Mouse (Mus musculus): ENCODE data around the gene Snai3.

Snai3 gene

DNA sequence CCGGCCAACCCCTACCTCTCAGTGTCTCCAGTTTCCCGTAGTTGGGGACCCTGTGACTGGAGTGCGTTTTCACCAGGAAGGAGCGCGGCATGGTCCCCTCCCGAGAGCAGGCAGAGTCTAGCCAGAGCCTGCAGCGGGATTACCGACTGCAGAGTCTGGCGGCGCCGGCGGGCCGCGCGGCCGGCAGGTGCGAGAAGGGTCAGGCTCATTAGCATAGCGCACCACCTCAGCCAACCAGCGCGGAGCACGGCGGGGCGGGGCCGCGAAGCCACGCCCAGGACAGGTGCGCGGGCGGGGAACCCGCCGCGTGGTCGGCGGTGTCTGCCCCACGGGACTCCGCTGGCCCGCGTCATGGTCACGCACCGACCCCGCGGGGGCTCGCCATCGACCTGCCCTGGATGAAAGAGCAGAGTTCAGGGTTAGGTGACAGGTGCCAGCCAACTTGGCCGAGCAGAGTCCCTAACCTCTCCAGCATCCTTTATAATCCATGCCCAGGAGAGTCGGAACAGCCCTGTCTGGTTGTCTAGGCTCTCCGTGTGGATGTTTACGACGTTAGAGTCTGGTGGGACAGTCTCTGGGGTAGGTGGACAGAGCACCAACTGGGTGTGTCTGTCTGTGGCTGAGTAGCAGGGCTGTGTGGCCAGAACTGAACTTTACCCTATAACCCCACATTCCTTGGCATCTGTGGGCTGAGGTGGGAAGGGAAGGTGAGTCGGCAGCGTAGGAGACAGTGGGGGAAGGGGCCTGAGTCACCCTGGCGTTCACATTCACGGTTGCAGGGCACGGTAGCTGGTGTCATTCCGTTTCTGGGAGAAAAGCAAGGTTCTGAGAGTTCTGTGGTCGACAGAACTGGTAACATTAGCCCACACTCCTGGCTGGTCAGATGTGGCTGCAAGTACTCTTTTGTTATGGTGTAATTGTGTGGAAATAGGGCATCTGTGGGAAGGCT is at the start of gene Snai3:
Gene Snai3 (minus strand): TSS at position 210 of the 949 bp plus-strand sequence.
- DNase-seq (ENCODE audit: low read depth): peak; percentile 70

DNA sequence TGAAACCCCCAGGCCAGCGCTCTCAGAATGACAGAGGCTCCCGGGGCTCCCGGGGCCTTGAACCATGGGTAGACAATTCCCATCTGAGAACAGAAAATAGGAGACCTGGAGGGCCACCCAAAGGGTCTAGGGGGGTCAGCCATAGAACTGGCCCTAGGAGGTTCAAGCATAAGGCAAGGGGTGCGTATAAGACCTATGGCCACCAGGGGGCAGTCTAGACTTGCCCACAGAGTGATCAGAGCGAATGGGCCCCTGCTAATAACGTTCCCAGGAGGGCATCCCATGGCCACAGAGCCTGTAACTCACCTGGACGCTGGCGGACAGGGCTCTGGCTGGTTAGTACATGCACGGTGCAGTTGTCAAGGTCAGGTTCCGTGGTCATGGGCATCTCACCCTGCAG is 40.3 kb upstream of the Snai3 start:
- DNase-seq (ENCODE audit: low read depth): peak; percentile 87

DNA sequence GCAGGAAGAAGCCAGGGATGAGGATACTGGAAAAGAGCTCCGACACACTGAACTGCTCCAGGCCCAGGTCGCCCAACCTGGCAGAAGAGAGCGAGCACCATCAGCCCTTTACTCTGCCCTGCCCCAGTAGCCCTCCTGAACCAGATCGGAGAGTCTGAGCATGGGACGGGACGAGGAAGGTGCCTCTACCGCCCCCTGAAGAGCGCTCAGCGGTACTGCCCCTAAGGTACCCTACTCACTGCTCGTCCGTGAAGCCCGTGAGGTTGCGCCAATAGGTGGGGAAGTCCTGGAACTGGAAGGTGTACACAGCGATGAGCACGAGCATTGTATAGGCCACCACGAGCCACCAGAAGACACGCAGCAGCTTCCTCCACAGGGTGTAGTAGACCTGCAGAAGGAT is 37.4 kb upstream of the Snai3 start:
- peak; percentile 35 for DNase-seq (ENCODE audit: low read depth)

DNA sequence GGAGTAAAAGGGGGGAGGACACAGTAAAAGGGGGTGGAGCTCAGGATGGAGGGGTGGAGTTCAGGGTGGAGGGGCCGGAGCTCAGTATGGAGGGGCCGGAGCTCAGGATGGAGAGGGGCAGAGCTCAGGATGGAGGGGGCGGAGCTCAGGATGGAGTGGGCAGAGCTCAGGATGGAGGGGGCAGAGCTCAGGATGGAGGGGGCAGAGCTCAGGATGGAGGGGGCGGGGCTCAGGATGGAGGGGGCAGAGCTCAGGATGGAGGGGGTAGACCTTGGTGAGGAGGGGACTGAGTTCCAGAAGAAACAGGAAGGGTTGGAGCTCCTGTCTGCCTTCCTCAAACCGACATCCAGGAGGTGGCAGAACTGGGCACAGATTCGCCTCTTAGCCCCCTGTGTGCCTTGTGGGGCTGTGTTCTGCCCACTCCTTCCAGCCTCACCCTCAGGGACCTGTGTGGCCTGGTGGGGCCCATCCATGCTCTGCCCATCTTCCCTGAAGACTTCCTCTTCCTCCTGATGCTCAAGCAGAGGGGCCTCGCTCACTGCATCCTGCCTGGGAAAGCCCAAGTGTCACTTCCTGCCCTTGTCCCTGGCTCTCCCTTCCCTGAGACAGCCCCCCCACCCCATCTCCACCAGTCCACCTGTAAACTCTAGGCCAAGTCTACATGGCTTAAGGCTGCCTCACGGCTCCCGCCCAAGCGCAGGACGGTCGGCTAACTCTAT is 36.6 kb upstream of the Snai3 start:
- DNase-seq (ENCODE audit: low read depth): no peak

DNA sequence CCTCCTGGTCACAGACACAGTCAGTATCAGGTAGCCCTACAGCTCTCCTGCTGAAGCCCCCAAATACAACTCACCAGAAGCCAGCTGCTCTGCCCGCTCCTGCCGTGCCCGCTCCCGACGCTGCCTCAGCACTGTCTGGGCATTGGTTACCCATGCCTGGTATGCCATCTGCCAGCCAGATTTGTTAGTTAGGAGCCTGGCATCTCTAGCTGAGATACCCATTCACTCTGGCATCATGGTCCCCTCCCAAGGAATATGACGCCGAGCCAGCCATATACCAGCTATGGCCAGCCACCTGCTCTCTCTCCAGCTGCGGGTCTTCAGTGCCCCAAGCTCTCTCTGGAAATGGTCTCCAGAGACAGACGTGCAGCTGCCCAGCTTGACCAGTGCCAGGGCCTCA is 27.9 kb upstream of the Snai3 start:
- DNase-seq (ENCODE audit: low read depth): no peak

DNA sequence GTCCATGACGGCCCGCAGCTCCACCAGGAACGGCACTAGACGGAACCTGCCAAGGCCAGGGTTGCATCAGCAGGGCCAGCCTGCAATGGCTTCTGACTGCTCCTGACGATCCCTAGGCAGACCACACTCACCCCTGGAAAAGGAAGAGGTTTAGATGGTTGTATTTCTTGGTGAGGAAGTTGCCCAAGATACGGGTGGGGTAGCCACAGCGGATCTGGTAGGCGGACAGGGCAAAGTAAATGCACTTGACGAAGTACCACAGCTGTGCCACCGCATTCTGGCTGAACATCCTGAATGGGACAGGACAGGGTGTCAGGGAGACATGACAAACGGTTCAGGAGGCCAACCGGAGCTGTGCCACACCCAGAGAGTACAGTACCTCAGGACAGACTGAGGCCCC is 24.3 kb upstream of the Snai3 start:
- DNase-seq (ENCODE audit: low read depth): no peak

DNA sequence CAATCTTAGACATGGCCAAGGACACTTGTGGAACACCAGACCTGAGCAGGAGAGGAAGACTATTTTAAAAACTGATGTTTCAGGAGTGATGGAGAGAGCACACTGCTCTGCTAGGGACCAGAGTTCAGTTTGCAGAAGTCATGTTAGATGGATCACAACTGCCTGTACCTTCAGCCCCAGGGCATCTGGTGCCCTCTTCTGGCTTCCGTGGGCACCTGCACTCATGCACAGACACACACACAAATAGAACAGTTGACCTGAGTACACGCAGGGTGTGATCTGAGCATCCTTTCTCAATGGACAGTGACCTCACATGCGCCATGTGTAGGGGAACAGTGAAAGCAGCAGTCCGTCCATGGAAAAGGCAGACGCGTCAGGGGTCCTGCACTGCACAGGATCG is 23.3 kb upstream of the Snai3 start:
- DNase-seq (ENCODE audit: low read depth): no peak

DNA sequence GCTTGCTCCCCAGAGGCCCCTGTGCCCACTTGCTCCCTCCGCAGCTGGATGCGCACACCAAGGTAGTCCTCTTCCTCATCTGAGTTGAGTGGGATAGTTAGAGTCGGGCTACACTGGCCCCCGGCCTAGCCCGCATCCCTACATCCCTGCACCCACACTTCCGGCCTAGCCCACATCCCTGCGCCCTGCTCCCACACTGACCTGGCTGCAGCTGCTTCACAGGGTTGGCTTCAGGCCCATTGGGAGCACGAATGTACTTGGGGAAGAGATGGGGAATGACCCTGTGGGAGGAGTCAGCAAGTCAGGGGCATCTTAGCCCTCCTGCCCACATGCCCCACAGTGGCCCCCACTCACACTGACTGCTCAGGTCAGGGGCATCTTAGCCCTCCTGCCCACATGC is 21.9 kb upstream of the Snai3 start:
- DNase-seq (ENCODE audit: low read depth): no peak

DNA sequence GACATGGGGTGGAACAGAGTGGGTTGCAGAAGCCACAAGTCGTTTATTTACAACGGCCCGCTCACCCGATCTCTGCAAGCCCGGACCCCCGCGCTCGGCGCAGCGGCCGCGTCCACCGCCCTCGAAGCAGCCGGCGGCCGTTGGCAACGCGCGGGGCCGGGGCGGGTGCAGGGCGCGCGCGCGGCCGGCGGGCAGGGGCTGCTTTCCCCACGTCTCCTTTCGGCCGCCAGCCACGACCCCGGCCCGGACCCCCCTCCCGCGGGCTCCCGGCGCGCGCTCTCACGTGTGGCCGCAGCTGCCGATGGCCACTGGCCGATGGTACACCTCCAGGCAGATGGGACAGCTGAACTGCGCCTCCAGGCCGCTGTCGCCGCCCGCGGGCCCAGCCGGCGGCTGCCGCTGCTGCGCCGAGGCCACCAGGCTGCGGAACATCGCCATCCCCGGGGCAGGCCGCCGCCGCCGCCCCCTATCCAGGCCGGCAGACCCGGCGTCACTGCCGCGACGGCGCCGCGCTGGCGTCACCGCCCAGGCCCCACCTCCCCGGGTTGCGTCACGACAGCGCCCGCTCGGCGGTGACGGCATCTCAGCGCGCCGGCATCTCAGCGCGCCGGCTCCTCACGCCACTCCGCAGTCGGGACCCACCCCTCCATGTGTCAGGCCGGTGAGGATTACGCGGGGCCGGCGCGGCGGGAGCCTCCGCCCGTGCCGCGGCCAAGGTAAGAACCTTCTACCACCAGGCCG is 15.2 kb upstream of the Snai3 start, which contains the start of the genes Rnf166 and Ctu2:
Gene Rnf166 (minus strand): TSS at position 485 of the 741 bp plus-strand sequence.
Gene Ctu2 (plus strand): TSS at position 564 of the 741 bp plus-strand sequence.
- peak; percentile 95 for DNase-seq (ENCODE audit: low read depth)

DNA sequence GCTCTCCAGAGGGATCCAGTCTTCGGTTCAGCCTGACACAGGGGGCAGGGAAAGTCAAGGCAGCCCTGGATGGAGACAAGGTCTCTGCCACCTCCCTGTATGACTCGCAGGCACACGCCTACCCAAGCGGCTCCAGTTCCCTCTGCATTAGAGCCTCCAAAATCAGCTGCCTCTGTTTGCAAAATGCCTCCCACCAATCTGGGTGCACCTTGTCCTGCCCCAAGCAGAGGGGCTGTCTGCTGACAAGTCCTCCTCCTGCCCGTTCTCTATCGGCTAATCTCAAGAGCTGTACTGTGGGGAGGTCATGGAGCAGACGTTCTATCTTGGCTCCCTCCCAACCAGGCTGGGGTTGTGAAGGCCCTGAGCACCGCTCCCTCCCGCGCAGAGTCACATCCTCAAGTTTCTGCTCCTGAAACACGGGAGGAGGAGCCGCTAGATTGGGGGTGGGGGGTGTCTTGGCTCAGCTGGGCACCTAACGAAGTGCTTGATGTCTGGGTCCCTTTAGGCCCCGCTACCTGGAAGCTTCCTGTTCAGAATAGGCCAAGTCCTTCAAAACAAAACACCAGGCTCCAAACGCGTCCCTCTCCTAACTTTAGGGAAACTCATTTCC is 14.5 kb upstream of the Snai3 start:
- DNase-seq (ENCODE audit: low read depth): peak; percentile 60

DNA sequence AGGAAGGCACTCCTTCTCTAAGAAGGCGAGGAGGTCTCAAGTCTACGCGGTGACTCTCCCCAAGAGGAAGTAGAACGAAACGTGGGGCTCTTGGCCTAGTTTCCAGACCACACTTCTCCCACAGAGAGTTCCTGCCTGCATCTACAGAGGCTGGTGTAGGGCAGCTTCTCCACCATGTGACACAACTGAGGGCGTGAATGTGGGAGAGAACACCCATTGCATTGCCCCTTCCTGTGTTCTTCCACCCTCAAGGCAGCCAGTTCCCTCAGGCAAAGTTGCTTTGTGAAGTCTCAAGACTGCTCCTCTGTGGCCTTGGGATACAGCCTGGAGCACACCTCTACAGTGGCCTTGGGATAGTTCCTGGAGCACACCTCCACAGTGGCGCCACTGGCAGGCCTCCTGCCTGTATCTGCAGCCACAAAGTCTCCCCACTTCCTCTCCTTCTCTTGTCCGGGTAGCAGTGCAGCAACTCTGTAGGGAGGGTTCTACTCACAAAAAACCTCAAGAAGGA is 13.4 kb upstream of the Snai3 start:
- peak; percentile 69 for DNase-seq (ENCODE audit: low read depth)

DNA sequence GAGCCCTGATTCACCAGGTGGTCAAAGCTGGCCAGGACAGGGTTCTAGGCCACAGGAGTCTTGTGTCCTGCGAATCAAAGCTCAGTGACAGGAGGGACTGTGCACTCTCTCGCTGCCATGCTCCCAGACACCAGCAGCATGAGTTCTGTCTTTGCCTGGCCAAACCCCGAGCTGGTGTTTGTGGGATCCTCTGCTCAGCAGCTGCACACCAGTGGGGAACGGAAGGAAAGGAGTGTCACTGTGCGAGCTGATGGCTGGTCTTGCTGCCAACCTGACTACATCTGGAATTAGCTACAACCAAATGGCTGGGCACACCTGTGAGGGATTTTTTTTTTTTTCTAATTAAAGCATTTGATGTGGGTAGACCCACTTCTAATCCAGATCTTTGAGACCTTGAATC is 10.2 kb upstream of the Snai3 start:
- peak; percentile 39 for DNase-seq (ENCODE audit: low read depth)

DNA sequence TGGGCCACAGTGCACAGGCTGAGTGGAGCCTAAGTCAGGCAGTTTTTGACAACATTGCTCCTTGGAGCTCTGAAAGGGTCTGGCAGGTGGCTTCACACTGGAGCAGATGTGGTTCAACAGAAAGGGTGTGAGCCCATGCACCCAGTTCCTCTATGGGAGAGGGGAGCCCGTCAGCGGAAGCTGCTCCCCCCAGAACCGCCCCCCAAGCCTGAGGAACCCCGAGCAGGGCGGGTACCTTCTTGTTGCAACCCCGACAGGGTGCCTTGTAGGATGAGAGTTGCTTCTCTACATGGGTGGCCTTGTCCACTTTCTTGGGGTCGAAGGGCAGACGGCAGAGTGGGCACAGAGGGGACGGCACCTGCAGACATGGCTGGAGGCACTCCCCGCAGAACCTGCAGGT is 9.4 kb upstream of the Snai3 start:
- no peak for DNase-seq (ENCODE audit: low read depth)

DNA sequence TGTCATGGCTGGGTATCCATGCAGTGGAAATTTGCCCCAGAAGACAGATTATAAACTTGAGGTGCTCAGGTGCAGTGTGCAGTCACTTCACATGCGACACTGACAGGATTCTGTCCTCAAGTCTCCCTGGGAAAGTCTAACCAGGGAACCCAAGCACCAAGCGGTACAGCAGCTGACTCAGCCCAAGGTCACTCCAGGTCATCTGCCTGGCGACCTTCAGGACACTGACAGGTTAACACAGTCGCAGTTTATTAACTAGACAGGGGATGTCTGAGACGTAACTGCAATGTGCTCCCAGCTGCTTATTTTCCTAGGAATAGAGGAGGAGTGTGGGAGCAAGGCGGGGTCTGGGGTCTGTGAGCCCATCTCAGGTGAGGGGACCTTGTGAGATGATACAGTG is 8.9 kb upstream of the Snai3 start:
- no peak for DNase-seq (ENCODE audit: low read depth)

DNA sequence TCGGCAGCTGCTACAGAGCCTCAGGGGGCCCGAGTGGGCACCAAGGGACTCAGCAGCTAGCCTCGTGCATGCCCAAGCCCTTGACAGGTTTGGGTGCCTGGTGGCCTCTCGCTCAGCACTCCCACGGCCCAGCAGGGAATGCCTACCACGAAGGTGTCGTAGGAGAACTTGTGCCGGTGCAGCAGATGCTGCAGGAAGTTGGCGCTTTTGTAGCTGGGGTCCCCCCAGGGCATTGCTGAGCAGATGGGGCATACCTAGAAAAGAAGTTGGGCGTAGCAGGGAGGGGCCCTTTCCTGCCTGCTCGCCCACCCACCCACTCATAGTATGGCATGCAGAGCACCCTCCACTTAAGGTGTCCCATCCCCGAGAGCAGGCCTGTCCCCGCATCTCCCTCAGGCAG is 7.3 kb upstream of the Snai3 start:
- no peak for DNase-seq (ENCODE audit: low read depth)

DNA sequence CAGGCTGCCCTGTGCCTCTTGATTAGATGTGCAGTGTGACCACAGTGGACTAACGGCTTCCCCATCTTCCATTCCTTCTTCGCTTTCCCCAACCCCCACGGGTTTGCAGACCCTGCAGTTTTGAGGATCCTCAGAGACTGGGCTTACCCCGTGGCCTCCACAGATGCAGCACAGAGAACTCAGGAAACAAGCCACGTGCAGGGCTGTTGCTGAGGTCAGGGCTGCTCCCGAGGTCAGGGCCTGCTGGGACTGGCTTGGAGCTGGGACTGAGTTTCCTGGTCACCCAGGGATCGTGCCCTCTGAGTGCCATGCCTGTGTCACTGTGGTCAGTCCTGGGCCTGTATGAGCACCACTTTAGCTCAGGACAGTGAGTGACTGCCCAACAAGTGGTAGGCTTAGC is 4.5 kb upstream of the Snai3 start:
- DNase-seq (ENCODE audit: low read depth): no peak

DNA sequence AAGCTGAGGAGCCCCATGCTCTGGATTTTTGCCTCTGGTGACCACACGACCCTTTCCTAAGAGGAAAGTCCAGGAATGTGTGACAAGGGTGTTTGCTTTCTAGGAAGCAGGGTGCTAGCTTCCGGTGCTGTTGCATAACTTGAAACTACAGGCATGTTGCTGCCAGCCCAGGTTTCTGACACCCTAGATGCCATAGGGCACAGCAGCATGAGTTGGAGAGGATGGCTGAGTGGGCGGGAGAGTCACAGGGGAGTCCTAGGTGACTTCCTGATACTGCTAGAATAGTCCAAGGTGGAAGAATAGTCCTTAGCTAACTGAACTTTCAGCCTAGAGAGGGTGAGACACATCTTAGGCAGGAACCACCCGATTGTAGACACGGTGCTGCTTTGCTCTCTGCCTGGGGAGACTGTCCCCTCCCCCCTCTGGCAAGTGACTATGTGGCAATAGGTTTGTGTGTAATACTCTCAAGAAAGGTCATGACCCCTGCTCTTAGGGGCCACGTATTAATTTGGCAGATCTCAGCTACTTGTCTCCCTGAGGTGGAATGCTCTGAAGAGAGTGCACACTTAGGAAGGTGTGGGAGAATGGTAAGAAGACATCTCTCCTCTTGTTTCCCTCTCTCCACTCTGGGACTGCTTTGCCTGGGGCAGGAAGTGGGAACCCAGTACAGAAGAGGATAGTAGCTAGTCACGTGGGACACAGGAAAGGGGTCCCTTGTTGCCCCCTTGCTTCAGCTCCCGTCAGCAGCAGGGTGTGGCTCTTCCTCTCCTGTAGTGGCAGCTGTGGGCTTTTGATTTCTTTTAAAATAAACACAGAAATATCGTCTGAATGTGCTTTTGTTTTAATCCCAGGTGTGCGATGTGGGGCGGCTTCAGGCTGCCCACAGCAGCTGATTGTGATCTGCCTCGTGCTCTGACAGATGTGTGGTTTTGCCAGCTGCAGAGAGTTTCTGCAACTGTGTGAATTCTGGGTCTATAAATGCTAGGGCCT is 3.4 kb upstream of the Snai3 start:
- peak; percentile 64 for DNase-seq (ENCODE audit: low read depth)

DNA sequence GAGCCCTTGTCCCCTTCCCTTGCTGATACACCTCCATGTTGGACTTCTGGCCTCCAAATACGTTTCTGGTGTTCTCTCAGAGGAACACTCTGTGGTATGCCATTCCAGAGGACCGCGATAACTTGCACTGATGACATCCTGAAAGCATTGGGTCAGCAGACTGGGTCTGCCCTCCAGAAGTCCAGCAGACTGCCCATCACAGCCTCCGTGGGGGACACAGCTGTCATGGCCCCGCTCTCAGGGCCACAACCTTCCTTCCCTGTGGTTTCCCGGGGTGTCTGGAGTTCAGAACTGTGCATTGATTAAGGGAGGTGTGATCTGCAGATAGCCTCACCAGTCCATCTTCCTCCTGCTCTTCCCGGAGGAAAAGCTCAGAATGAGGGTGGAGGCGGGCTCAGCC is 2.0 kb upstream of the Snai3 start:
- no peak for DNase-seq (ENCODE audit: low read depth)

DNA sequence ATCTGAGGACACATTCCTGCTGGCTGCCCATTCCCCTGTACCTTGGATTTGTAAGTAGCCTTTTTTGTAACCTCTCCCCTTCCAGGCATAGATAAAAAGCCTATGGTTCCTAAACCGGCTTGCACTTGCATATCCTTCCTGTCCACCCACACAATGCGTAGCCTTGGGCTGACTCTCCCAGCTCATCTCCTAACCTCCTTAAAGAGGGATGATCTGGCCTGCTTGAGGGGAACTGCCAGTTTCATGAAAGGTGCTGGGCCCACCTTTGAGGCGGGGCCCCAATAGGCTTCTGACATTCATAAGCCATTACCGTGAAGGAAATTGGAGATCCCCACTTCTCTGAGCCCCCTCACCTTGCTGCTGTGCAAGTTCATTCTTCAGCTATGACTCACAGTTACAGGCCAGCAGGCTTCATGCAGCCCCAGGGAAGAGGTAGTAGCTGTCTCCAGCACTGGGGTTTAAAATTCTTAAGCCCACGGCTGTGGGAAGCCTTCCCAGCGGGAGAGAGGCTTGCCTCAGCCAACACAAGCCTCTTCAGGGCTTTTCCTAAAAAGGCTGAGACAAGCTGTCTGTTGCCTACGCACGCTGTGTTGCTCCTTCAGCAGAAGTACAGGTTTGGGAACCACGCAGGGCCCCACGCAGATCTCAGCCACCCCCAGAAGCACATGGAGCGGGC is 1.1 kb upstream of the Snai3 start:
- peak; percentile 33 for DNase-seq (ENCODE audit: low read depth)

DNA sequence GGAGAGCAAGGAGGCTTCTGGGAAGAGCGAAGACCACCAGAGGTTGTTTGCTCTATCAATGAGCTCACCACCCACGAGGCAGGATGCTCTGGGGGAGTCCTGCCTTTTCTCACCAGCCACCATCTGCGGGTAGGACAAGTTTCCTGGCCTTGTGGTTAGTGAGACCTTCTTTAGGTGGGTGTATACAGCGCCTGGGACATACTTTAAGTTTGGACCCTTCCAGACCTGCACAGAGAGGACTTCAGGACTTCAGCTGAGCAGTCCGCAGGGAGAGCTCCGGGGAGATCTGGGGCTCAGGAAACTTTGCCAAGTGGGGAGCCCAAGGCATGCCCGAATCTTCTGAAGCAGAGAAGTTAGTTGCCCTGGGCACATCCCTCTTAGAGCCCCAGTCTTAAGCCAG is 543 bp downstream of the Snai3 start:
- DNase-seq (ENCODE audit: low read depth): peak; percentile 56
